Mouse (Mus musculus) embryonic fibroblast, embryonic 13.5 days (primary cell): ENCODE data around the gene Wdr25.

Experiments used
- CTCF ChIP-seq: IDR thresholded peaks from 2 replicates; pipeline ENCODE4 v1.5.1; 2011; ENCODE audit warnings: mild to moderate bottlenecking, control low read depth, low read length, moderate library complexity, borderline replicate concordance; ENCODE audit not compliant: insufficient read depth
- POLR2A ChIP-seq: IDR thresholded peaks from 2 replicates; pipeline ENCODE4 v1.6.1; 2011; ENCODE audit warnings: low read depth, mild to moderate bottlenecking, control low read depth, low read length, moderate library complexity

GRCm38 (mm10) chr12:108981941-108982683 lies 88.7 kb downstream of the Wdr25 start:
- TF ChIP-seq CTCF, result no peak
- no peak for TF ChIP-seq POLR2A
